Mouse (Mus musculus): ENCODE results near the gene Rps2.
"Not testable (repeated sequence)": the region's sequence is repeated elsewhere in the genome, so short reads cannot be mapped to it uniquely, and the experiment has no call there.

The Rps2 gene

DNA sequence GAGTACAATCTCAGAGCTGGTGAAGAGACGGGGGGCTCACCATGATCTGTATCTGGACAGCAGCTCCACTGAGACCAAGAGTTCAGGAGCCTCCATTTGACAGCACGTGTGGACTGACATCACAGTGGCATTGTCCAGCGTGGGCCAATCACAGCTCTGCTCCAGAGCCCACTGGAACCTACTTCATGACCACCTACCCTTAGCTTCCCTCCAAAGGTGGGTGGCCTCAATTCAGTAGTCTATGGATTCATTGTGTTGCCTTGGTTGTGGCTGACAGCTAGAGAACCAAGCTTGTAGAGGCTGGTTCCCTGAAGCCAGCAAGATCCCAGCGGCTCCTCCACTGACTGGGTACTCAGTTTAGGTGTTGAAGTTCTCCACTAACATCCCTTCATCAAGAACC, at the start of gene Rps2, which contains the start of gene Rnf151:
Rps2 (plus strand) TSS at position 174 of the 400 bp plus-strand sequence.
Rnf151 (minus strand) TSS at position 121 of the 400 bp plus-strand sequence.
- DNase-seq (ENCODE audit: low spot score), result no peak

- not testable (repeated sequence) for DNase-seq (ENCODE audit: low spot score)
These were observed 48.7 kb upstream of the Rps2 start for GRCm38 (mm10) chr17:24669214-24669544.

DNA sequence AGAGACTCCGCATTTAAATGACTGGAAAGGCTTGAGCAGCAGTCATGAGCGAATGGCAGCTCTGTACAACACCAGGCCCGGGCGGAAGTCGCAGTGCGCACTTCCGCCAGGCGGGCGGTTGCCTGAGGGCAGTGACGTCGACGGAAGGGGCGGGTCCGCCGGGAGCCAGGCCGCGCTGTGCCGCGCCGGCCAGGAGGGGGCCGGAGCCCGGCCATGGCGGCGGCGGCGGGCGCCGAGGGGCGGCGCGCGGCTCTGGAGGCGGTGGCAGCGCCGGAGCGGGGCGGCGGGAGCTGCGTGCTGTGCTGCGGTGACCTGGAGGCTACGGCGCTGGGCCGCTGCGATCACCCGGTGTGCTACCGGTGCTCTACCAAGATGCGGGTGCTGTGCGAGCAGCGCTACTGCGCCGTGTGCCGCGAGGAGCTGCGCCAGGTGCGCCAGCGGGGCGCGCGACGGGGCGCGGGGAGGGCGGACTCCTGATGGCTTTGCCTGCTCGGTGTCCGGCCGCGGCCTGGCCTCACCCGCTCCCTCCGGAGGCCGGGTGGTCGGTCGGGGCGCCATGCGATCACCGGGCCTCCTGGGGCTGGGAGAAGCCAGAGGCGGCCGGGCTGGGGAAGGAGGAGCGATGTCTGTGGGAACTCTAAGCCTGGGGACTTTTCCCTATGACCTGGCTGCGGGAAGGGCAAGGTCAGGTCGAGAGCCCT, 48.2 kb upstream of the Rps2 start, which contains the start of gene Zfp598:
Zfp598 (plus strand) TSS at position 143 of the 701 bp plus-strand sequence.
- DNase-seq (ENCODE audit: low spot score), result peak; percentile 97

GRCm38 (mm10) chr17:24670246-24670844, 47.6 kb upstream of the Rps2 start:
- DNase-seq (ENCODE audit: low spot score), result no peak

GRCm38 (mm10) chr17:24671346-24671745, 46.6 kb upstream of the Rps2 start:
- DNase-seq (ENCODE audit: low spot score), result no peak

- DNase-seq (ENCODE audit: low spot score), result peak; percentile 76
These were observed 45.8 kb upstream of the Rps2 start for GRCm38 (mm10) chr17:24672141-24672540.

GRCm38 (mm10) chr17:24674277-24674676, 43.6 kb upstream of the Rps2 start:
- DNase-seq (ENCODE audit: low spot score), result no peak

- peak; percentile 80 for DNase-seq (ENCODE audit: low spot score)
These were observed 41.7 kb upstream of the Rps2 start for GRCm38 (mm10) chr17:24676187-24676586.

DNA sequence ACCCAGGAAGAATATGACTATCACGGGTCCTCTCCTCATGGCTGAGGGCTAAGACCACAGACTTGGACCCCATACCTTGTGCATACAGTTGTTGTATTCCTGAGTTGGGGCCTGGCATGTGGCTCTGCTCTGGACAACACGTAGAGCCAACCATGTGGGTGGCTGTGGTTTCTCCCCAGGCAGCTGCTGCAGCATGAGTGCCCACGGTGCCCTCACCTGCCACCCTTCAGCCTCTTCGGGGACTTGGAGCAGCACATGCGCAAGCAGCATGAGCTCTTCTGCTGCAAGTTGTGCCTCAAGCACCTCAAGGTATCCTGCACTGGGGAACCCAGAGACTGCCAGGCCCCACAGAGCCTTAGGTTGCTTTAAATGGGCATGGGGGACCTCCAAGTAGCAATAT, 41.0 kb upstream of the Rps2 start:
- no peak for DNase-seq (ENCODE audit: low spot score)

- DNase-seq (ENCODE audit: low spot score), result no peak
These were observed 40.3 kb upstream of the Rps2 start for GRCm38 (mm10) chr17:24677500-24678080.

- DNase-seq (ENCODE audit: low spot score), result no peak
These were observed 31.4 kb upstream of the Rps2 start for GRCm38 (mm10) chr17:24686514-24686913.

DNA sequence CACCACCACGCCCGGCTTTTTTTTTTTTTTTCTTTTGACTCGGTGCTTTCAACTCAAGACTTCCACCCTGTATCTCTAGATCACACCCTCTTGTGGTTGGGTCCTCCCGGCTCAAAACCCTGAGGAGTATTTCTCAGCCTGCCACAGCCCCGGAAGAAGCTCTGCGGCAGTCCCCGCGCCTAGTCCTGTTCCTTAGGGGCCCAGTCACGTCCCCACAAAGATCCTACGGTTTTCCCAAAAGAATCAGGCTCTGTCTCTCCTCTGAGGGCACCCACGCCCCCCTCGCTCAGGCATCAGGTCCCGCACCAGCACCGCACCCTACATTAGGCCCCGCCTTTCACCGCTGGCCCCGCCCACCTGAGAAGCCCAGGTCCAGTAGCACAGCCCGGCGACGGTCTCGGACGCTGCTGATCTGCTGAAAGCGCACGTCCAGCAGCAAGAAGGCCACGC, 30.7 kb upstream of the Rps2 start:
- DNase-seq (ENCODE audit: low spot score), result no peak

DNA sequence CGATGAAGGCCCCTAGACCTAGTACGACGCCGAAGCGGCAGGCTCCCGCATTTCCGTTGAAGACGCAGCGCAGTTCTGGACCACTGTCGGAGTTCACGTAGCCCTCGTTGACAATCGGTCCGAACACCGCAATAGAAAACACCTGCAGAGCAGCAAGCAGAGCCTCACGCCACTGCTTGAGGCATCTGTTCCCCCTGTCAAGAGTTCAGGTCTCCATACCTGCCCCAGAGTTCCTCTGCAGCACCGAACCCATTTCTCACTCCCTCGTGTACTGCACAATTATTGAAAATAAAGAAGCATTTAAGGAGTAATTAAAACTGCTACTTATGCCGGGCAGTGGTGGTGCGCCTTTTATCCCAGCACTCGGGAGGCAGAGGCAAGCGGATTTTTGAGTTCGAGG, 30.3 kb upstream of the Rps2 start:
- DNase-seq (ENCODE audit: low spot score), result no peak

GRCm38 (mm10) chr17:24689251-24690081, 28.4 kb upstream of the Rps2 start, which contains the start of gene Syngr3:
Gene Syngr3, minus strand, starts transcription at chr17:24689955.
- DNase-seq (ENCODE audit: low spot score), result peak; percentile 47

GRCm38 (mm10) chr17:24692385-24692784, 25.5 kb upstream of the Rps2 start:
- peak; percentile 42 for DNase-seq (ENCODE audit: low spot score)

DNA sequence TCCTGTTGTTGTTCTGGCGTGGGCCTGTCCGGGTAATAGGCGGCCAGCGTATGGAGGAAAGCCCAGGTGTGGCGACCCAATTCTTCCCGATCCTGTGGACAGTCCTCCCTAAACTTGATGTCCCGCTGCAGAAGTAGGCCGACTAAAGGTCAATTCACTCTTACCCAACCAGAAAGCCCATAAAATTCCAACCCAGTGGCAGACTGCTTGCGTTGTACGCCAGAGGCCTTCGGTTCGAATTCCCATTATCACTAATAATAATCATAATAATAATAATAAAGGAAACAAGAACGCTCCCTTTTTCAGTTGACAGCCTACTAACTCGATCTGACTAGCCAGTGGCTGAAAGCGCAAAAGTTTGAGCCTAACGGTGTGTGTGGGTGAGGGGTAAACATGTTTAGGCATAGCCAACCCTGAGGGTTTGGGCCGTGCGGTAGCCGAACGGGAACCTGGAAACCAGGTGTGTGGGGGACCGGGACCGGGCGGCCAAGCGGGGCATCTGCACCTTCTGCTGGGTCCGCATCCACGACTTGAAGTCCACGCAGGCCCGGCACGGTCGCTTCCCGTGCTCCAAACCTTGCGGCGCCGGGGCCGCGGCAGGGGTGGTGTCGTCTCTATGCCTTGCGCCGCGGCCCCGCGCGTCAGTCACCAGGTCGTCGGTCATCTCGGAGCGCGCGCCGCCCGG, 22.4 kb upstream of the Rps2 start:
- no peak for DNase-seq (ENCODE audit: low spot score)

DNA sequence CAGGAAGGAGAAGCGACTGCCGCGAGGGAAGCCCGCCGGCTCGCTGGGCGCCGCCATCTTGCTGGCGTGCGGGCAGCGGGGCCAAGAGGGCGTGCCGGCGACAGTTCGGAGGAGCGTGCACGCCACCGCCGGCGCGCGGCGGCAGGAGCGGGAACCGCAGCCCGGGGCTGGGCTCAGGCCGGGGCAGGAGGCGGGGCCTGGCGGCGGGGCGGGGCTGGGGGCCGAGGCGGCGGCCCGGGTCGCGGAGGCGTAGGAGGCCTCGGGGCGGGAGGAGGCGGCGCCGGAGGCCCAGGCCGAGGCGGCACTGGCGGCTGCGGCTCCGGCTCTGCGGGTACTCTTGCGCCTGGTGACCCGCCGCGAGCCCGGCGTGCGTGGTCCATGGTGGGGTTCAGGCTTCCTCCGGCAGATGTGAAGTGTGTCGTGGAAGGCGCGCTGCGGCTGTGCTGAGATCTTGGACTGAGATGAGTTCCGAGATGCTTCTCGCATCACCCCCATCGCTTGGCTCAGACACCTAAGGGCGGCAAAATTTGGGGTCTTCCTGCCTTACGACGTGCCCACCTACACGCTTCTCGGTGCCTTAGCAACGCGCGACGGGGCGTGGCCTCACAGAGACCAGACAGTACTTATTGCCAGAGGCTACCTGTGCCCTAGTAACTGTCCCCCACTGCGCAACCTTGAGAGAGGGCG, 21.8 kb upstream of the Rps2 start, which contains the start of the genes Gfer and Noxo1:
Gfer (minus strand) TSS at position 146 of the 687 bp plus-strand sequence.
Noxo1 (plus strand) TSS at position 224 of the 687 bp plus-strand sequence.
- peak; percentile 92 for DNase-seq (ENCODE audit: low spot score)

DNA sequence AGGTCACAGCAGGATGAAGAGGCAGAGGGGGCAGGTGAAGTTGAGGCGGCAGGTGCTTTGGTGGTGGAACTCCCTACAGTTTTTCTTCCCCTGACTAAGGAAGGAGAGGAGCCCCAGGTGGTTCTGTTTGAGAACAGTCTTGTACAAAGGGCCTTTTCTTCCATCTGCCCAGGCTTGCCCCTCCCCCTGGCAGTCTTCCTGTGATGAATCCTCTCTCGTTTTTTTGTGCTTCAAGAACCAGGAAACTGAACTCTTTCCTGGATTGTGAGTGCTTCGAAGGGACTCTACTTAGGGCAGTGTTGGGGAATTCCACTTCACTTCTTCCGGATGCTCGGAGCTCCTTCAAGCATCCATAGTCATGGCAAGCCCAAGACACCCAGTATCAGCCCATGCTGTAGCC, 19.9 kb upstream of the Rps2 start:
- DNase-seq (ENCODE audit: low spot score), result no peak

GRCm38 (mm10) chr17:24698715-24699114, 19.2 kb upstream of the Rps2 start:
- DNase-seq (ENCODE audit: low spot score), result no peak

GRCm38 (mm10) chr17:24699473-24699872, 18.4 kb upstream of the Rps2 start:
- DNase-seq (ENCODE audit: low spot score), result no peak

DNA sequence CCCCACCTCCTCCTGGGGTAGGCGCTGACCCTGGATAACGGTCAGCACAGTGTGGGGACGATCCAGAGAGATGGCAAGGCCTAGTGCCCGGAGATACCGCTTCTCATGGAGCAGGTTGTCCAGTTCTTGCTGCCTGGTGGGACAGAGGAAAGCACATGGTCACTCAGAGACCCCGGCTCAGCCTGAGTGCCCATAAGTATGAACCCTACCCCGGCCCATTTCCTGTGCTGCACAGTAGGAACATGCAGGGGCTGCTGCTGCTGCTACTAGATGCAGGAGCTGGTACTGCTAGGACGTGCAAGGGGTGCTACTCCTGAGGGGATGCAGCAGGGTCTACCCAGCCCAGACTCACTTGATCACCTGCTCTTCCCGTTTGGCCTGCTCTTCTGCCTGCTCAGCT, 16.7 kb upstream of the Rps2 start:
- DNase-seq (ENCODE audit: low spot score), result no peak

Measured in MN1 (cell line).